Mouse (Mus musculus) activated CD4-positive, CD25-positive, alpha-beta regulatory T cell, adult 9 weeks (primary cell): ENCODE data around the gene Plac9a. TPM values are rescaled to one million over a fixed set of nuclear protein-coding genes. Genes with fewer than 3 reads are reported as not detected.

ENCODE experiments used
- polyA plus RNA-seq: library from polyadenylated mRNA; unstranded; fragments of 100-300 nt; shearing (Covaris generic); gene quantifications from one replicate; pipeline ENCODE4 v1.2.1, GENCODE M21; 2017

Plac9a gene
- polyA plus RNA-seq: not detected

DNA sequence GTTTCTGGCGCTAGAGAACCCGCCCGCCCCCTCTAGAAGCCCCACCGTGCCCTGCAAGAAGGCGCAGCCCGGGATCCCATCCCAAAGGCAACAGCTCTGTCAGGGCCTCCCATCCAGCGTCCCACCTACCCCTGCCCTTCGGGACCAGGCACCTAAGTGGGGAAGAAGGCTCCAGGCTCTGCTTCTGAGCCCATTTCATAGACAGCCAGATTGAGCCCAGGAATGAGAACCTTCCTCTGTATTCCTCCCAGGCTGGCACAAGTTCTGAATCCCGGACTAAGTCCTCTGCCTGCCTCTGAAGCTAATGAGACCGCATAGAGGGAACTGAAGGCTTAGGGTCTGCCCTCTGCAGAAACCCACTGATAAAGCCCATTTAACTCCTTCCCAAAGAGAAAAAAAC is at the start of gene Plac9a:
Plac9a (minus strand) TSS at position 101 of the 400 bp plus-strand sequence.

GRCm38 (mm10) chr14:25938004-25938403 is 35.1 kb upstream of the Plac9a start, which contains the start of gene Cphx1:
Gene Cphx1, plus strand, starts transcription at chr14:25938304.

GRCm38 (mm10) chr14:25927562-25927881 is 24.6 kb upstream of the Plac9a start, which contains the start of gene Tmem254a:
Gene Tmem254a, minus strand, starts transcription at chr14:25927672.

GRCm38 (mm10) chr14:25841991-25842687 is 60.8 kb downstream of the Plac9a start, which contains the start of gene Anxa11:
Gene Anxa11, plus strand, starts transcription at chr14:25842156.

Other genes starting within 250 kb of the Plac9a start
- gene Ppif, start 208.9 kb downstream of the Plac9a start, polyA plus RNA-seq: 15.2 TPM
- gene Zcchc24, start 134.1 kb downstream of the Plac9a start, polyA plus RNA-seq: 0.39 TPM
- gene Anxa11, start 60.9 kb downstream of the Plac9a start, polyA plus RNA-seq: 60.5 TPM
- 11.7 TPM for gene Tmem254a, start 24.6 kb upstream of the Plac9a start, polyA plus RNA-seq
- gene Cphx1, start 35.2 kb upstream of the Plac9a start, polyA plus RNA-seq: not detected
- not detected for gene Duxbl1, start 75.5 kb upstream of the Plac9a start, polyA plus RNA-seq
- gene Gm9780, start 139.6 kb upstream of the Plac9a start, polyA plus RNA-seq: not detected
- 236 TPM for gene Tmem254c, start 164.3 kb upstream of the Plac9a start, polyA plus RNA-seq
- gene Cphx2, start 178.4 kb upstream of the Plac9a start, polyA plus RNA-seq: not detected
- not detected for gene Cphx3, start 179.2 kb upstream of the Plac9a start, polyA plus RNA-seq
- gene Duxbl2, start 215.2 kb upstream of the Plac9a start, polyA plus RNA-seq: not detected